ENCODE assay signal across 40 mouse cellular contexts in genomic region chr2:165068806-165069205, GRCm38 (mm10). TPM values are rescaled to one million over a fixed set of nuclear protein-coding genes. Genes with fewer than 3 reads are reported as not detected.
DNase-seq lines count a peak whose midpoint lies in the region; ATAC-seq lines count a peak whose summit lies in the region.
"Had no signal": no experiment of that assay in that cellular context is flagged by ENCODE, and none has a peak within 500 bp of the region (broad histone marks: within the 10 kb centered on the region; RNA-seq: fewer than 3 reads in every experiment).

No protein-coding gene starts in this region.

- peaks cover 24% of the 10 kb centered on the region for H3K27me3 ChIP-seq in forebrain, embryonic 13.5 days
- H3K27me3 ChIP-seq in forebrain, embryonic 10.5 days (ENCODE audit: poor library complexity, severe bottlenecking): peaks cover 53% of the 10 kb centered on the region
- H3K27me3 ChIP-seq: CH12.LX had no signal

- WGBS in forebrain, embryonic 13.5 days: 80% methylated on average over 2 of the region's 2 CpGs
- WGBS in forebrain, embryonic 10.5 days: 88% methylated on average over 2 of the region's 2 CpGs

- H3K36me3 ChIP-seq in forebrain, embryonic 13.5 days (ENCODE audit: poor library complexity, severe bottlenecking): no peaks in the 10 kb centered on the region
- H3K36me3 ChIP-seq in forebrain, embryonic 10.5 days (replicated peaks): no peaks in the 10 kb centered on the region
- H3K36me3 ChIP-seq: heart, embryonic 12.5 days; hindbrain, embryonic 13.5 days; limb, embryonic 10.5 days; limb, embryonic 15.5 days; liver, embryonic 13.5 days; neural tube, embryonic 15.5 days had no signal

- no peak overlapping the region for H3K4me2 ChIP-seq in forebrain, embryonic 13.5 days
- H3K4me2 ChIP-seq: heart, embryonic 12.5 days; hindbrain, embryonic 13.5 days; limb, embryonic 15.5 days; liver, embryonic 13.5 days; neural tube, embryonic 15.5 days had no signal

- peaks cover 26% of the 10 kb centered on the region for H3K4me1 ChIP-seq in forebrain, embryonic 13.5 days
- H3K4me1 ChIP-seq in forebrain, embryonic 10.5 days: peaks cover 18% of the 10 kb centered on the region
- H3K4me1 ChIP-seq: limb, embryonic 15.5 days; liver, embryonic 13.5 days had no signal

- peak overlapping the region; percentile 37; the same call in 1 of the 2 replicates for H3K27ac ChIP-seq in forebrain, embryonic 13.5 days
- no peak overlapping the region for H3K27ac ChIP-seq in forebrain, embryonic 10.5 days
- H3K27ac ChIP-seq: gastrocnemius, adult 2 months; heart, adult 2 months; hindbrain, embryonic 13.5 days; limb, embryonic 10.5 days; limb, embryonic 15.5 days; liver, embryonic 13.5 days; neural tube, embryonic 15.5 days had no signal

- H3K9ac ChIP-seq in forebrain, embryonic 13.5 days: no peak overlapping the region
- H3K9ac ChIP-seq: heart, embryonic 12.5 days; hindbrain, embryonic 13.5 days; limb, embryonic 15.5 days; liver, embryonic 13.5 days; neural tube, embryonic 15.5 days had no signal

- H3K4me3 ChIP-seq in forebrain, embryonic 13.5 days: no peak overlapping the region
- H3K4me3 ChIP-seq in forebrain, embryonic 10.5 days: no peak overlapping the region
- H3K4me3 ChIP-seq: gastrocnemius, adult 2 months; heart, adult 2 months; heart, embryonic 12.5 days; hindbrain, embryonic 13.5 days; limb, embryonic 10.5 days; limb, embryonic 15.5 days; liver, embryonic 13.5 days; neural tube, embryonic 15.5 days had no signal

- no peaks in the 10 kb centered on the region for H3K9me3 ChIP-seq in forebrain, embryonic 13.5 days (replicated peaks)
- no peaks in the 10 kb centered on the region for H3K9me3 ChIP-seq in forebrain, embryonic 10.5 days
- H3K9me3 ChIP-seq: heart, embryonic 12.5 days; hindbrain, embryonic 13.5 days; limb, embryonic 10.5 days; limb, embryonic 15.5 days; liver, embryonic 13.5 days; neural tube, embryonic 15.5 days had no signal

- ATAC-seq in forebrain, embryonic 13.5 days: peak; percentile 58; the same call in 1 of the 2 replicates
- ATAC-seq: activated CD4-positive, CD25-positive, alpha-beta regulatory T cell, adult 4 months; intestine, embryonic 16.5 days had no signal

- no peak for DNase-seq in forebrain, embryonic 10.5 days (ENCODE audit: extremely low spot score, low spot score)
- DNase-seq in layer of hippocampus, adult 8-10 months (ENCODE audit: low spot score in 2 of 2): peak; percentile 43 to 54
- DNase-seq in layer of hippocampus, adult 11-12 months (ENCODE audit: low spot score): no peak
- DNase-seq in right cerebral cortex, postnatal 25 days: peak; percentile 27
- DNase-seq in right cerebral cortex, postnatal 36 days (ENCODE audit: low spot score in 2 of 2): no peak
- DNase-seq in neural tube, embryonic 10.5 days (ENCODE audit: extremely low spot score, low spot score): no peak
- no peak for DNase-seq in spleen, adult 18-20 months
- DNase-seq: adrenal gland, adult 2 months; adrenal gland, postnatal 36 days; cerebellum, adult 8-10 months; cerebellum, postnatal 25 days; gastrocnemius, adult 2 months; heart, adult 2 months; heart, postnatal 4 days; kidney, adult 8-10 months; kidney, postnatal 14 days; liver, embryonic 13.5 days; lung, adult 18-20 months; lung, postnatal 14 days; midbrain, embryonic 14.5 days; retina, postnatal 1 day; thymus, adult 2 months; thymus, postnatal 36 days had no signal

RNA-seq across cellular contexts. Expression of gene Cd40, which starts 13.4 kb away (rescaled TPM):
- polyA plus RNA-seq in forebrain, embryonic 13.5 days (2015; fragmentation: Nextera tagmentation; extraction: Ambion mirVana): 5.4 and 6.6 TPM in 2 replicates
- 4.4 and 5.6 TPM in 2 replicates for polyA plus RNA-seq in forebrain, embryonic 10.5 days (2016; fragmentation: Nextera tagmentation; extraction: Ambion mirVana)
- total RNA-seq in layer of hippocampus, adult 8-10 months (2022): 1 to 10 TPM in 1 of 4 experiments, under 1 TPM in 3; 0.22 to 1.0 (median 0.58) TPM

RNA-seq across cellular contexts. Expression of gene 1700025C18Rik, which starts 21.7 kb away (rescaled TPM):
- not detected in 2 replicates for polyA plus RNA-seq in forebrain, embryonic 13.5 days (2015; fragmentation: Nextera tagmentation; extraction: Ambion mirVana)
- polyA plus RNA-seq in forebrain, embryonic 10.5 days (2016; fragmentation: Nextera tagmentation; extraction: Ambion mirVana): not detected in 2 replicates
- not detected for total RNA-seq in layer of hippocampus, adult 8-10 months (2022)
- total RNA-seq: adrenal gland, adult 2 months; adrenal gland, postnatal 36 days; CH12.LX; ES-E14; gastrocnemius, adult 2 months; gastrocnemius, postnatal 4 days; heart, adult 2 months; heart, postnatal 4 days; layer of hippocampus, postnatal 14 days; monocyte, adult 5-6 weeks had no signal
- polyA plus RNA-seq: activated CD4-positive, CD25-positive, alpha-beta regulatory T cell, adult 4 months; adrenal gland, adult 2 months; C2C12; embryonic facial prominence, embryonic 11.5 days; heart, adult 2 months; heart, embryonic 12.5 days; heart, postnatal 0 days; hindbrain, embryonic 13.5 days; intestine, embryonic 16.5 days; limb, embryonic 10.5 days; limb, embryonic 15.5 days; liver, embryonic 13.5 days; midbrain, embryonic 14.5 days; neural tube, embryonic 15.5 days; stomach, embryonic 14.5 days; thymus, adult 2 months had no signal

RNA-seq across cellular contexts. Expression of gene Ncoa5, which starts 34.1 kb away (rescaled TPM):
- 131 and 134 TPM in 2 replicates for polyA plus RNA-seq in forebrain, embryonic 13.5 days (2015; fragmentation: Nextera tagmentation; extraction: Ambion mirVana)
- 101 and 103 TPM in 2 replicates for polyA plus RNA-seq in forebrain, embryonic 10.5 days (2016; fragmentation: Nextera tagmentation; extraction: Ambion mirVana)
- 10 to 100 TPM; 46.2 to 63.5 (median 55.9) TPM for total RNA-seq in layer of hippocampus, adult 8-10 months (2022)

Comparison
In these comparisons a context has a peak if more than half of its experiments do, and no peak if none do; other contexts are left out.
1. DNase-seq: peak in layer of hippocampus, adult 8-10 months (2 of 2) and right cerebral cortex, postnatal 25 days (single experiment); none in forebrain, embryonic 10.5 days (single experiment), layer of hippocampus, adult 11-12 months (single experiment), right cerebral cortex, postnatal 36 days (0 of 2), neural tube, embryonic 10.5 days (single experiment) and spleen, adult 18-20 months (0 of 2).